Mouse (Mus musculus): ENCODE results near the gene Cdc26.

- no peak for TF ChIP-seq POLR2A (IDR thresholded peaks at IDR 0.05; ENCODE audit: control insufficient read depth, extremely low read depth, insufficient read depth, low read length, poor library complexity)
- TF ChIP-seq CTCF (IDR thresholded peaks at IDR 0.05; ENCODE audit: borderline replicate concordance, control insufficient read depth, extremely low read depth, insufficient read depth, low read length, poor library complexity), result no peak
Observed at GRCm38 (mm10) chr4:62454995-62455394, 46.6 kb upstream of the Cdc26 start.

Measured in thymus, adult 2 months (tissue).